In genomic region chr1:42850663-42851397, GRCm38 (mm10) we compare ENCODE assay signal across 8 mouse cellular contexts. TPM values are rescaled to one million over a fixed set of nuclear protein-coding genes. Genes with fewer than 3 reads are reported as not detected.
DNase-seq lines count a peak whose midpoint lies in the region; ATAC-seq and TF ChIP-seq lines count a peak whose summit lies in the region.

TSS of gene Mrps9 (plus strand) at chr1:42851233.

- no peak for TF ChIP-seq RAD21 in MEL (IDR thresholded peaks at IDR 0.05; ENCODE audit: low read depth, low read length)

- TF ChIP-seq POLR2A in MEL (IDR thresholded peaks at IDR 0.05; ENCODE audit: control insufficient read depth in 1 of 2, insufficient read depth in 1 of 2, low read depth in 1 of 2, low read length in 2 of 2, poor library complexity in 1 of 2): peak; percentile 80; a peak in 3 of 4 replicates
- peak; percentile 85 for TF ChIP-seq POLR2A in cerebellum, adult 2 months (IDR thresholded peaks at IDR 0.05; ENCODE audit: borderline replicate concordance, insufficient read depth, low read length)

- no peak for TF ChIP-seq EP300 in MEL (IDR thresholded peaks at IDR 0.05; ENCODE audit: low read depth in 1 of 2, low read length in 2 of 2)

- peak within 1 kb of the TSS; percentile 42 for H3K27ac ChIP-seq in MEL (ENCODE audit: control insufficient read depth, low read depth, low read length)
- peak within 1 kb of the TSS; percentile 36 for H3K27ac ChIP-seq in cerebellum, adult 2 months (ENCODE audit: insufficient read depth, low read length)
- H3K27ac ChIP-seq in forebrain, postnatal 0 days (ENCODE audit: low read depth, low read length): peak within 1 kb of the TSS; percentile 57
- peak within 1 kb of the TSS; percentile 10; the same call in 1 of the 2 replicates for H3K27ac ChIP-seq in lung, embryonic 15.5 days

- H3K27me3 ChIP-seq in MEL (ENCODE audit: control insufficient read depth in 1 of 2, insufficient read depth in 2 of 2, low read length in 2 of 2): peaks cover 0 to 2% of the 10 kb centered on the region in 2 experiments; a peak in 1 of 4 replicates
- H3K27me3 ChIP-seq in cerebellum, adult 2 months (ENCODE audit: control insufficient read depth, insufficient read depth, low read length): no peaks in the 10 kb centered on the region
- no peaks in the 10 kb centered on the region for H3K27me3 ChIP-seq in forebrain, postnatal 0 days (ENCODE audit: insufficient read depth, low read length)
- H3K27me3 ChIP-seq in lung, embryonic 15.5 days: no peaks in the 10 kb centered on the region; the same call in 1 of the 2 replicates

- TF ChIP-seq CTCF in MEL (IDR thresholded peaks at IDR 0.05 in 2 of 3, conservative IDR thresholded peaks at IDR 0.05 in 1 of 3; ENCODE audit: control insufficient read depth in 1 of 3, insufficient read depth in 1 of 3, low read depth in 2 of 3, low read length in 3 of 3, poor library complexity in 1 of 3, severe bottlenecking in 1 of 3): no peak
- TF ChIP-seq CTCF in cerebellum, adult 2 months (IDR thresholded peaks at IDR 0.05; ENCODE audit: borderline replicate concordance, insufficient read depth, low read depth, low read length): no peak
- TF ChIP-seq CTCF in forebrain, postnatal 0 days (IDR thresholded peaks at IDR 0.05; ENCODE audit: low read depth): no peak

- peak; percentile 100 for ATAC-seq in forebrain, postnatal 0 days
- ATAC-seq in lung, embryonic 15.5 days (ENCODE audit: borderline replicate concordance, extremely low read depth, low FRiP score, low TSS enrichment): peak; percentile 99

- peaks cover 0 to 20% of the 10 kb centered on the region in 2 experiments; a peak in 3 of 4 replicates for H3K36me3 ChIP-seq in MEL (ENCODE audit: control insufficient read depth in 1 of 2, insufficient read depth in 2 of 2, low read length in 2 of 2)
- H3K36me3 ChIP-seq in forebrain, postnatal 0 days (ENCODE audit: insufficient read depth): no peaks in the 10 kb centered on the region
- no peaks in the 10 kb centered on the region for H3K36me3 ChIP-seq in lung, embryonic 15.5 days

- H3K9ac ChIP-seq in MEL (ENCODE audit: control insufficient read depth, low read depth, low read length, poor library complexity, severe bottlenecking): peak within 1 kb of the TSS; percentile 91
- H3K9ac ChIP-seq in forebrain, postnatal 0 days: peak within 1 kb of the TSS; percentile 83
- peak within 1 kb of the TSS; percentile 76 for H3K9ac ChIP-seq in lung, embryonic 15.5 days

- H3K79me2 ChIP-seq in MEL (ENCODE audit: control insufficient read depth, insufficient read depth, low read length, poor library complexity): peaks cover 29% of the 10 kb centered on the region

- DNase-seq in MEL (ENCODE audit: low read depth, low spot score): peak; percentile 98
- DNase-seq in cerebellum, adult 2 months: peak; percentile 97 to 98
- peak; percentile 98 for DNase-seq in forebrain, postnatal 0 days
- DNase-seq in heart, postnatal 4 days: peak; percentile 99
- DNase-seq in layer of hippocampus, adult 8-10 months (ENCODE audit: low spot score in 2 of 2): peak; percentile 95 to 97
- DNase-seq in ovary, adult 18-20 months (ENCODE audit: low spot score): peak; percentile 95
- DNase-seq in thymus, postnatal 0 days (ENCODE audit: low spot score): peak; percentile 98

- WGBS in cerebellum, adult 2 months: 1% methylated on average over 23 of the region's 23 CpGs
- under 1% methylated on average over 23 of the region's 23 CpGs for WGBS in forebrain, postnatal 0 days
- under 1% methylated on average over 23 of the region's 23 CpGs for WGBS in lung, embryonic 15.5 days

- peak within 1 kb of the TSS; percentile 90 to 91 for H3K4me3 ChIP-seq in MEL (ENCODE audit: control insufficient read depth in 1 of 2, insufficient read depth in 1 of 2, low read depth in 2 of 2, low read length in 2 of 2)
- peak within 1 kb of the TSS; percentile 77 for H3K4me3 ChIP-seq in cerebellum, adult 2 months (replicated peaks; ENCODE audit: insufficient read depth, low read depth, low read length)
- peak within 1 kb of the TSS; percentile 87 for H3K4me3 ChIP-seq in forebrain, postnatal 0 days (ENCODE audit: low read depth, low read length)
- peak within 1 kb of the TSS; percentile 91 for H3K4me3 ChIP-seq in lung, embryonic 15.5 days

- no peaks in the 10 kb centered on the region for H3K9me3 ChIP-seq in MEL (replicated peaks; ENCODE audit: insufficient read depth, low read length)
- no peaks in the 10 kb centered on the region for H3K9me3 ChIP-seq in forebrain, postnatal 0 days (ENCODE audit: low read length)
- no peaks in the 10 kb centered on the region for H3K9me3 ChIP-seq in lung, embryonic 15.5 days

- H3K4me2 ChIP-seq in forebrain, postnatal 0 days (ENCODE audit: low read depth): peak within 1 kb of the TSS; percentile 62
- H3K4me2 ChIP-seq in lung, embryonic 15.5 days: peak within 1 kb of the TSS; percentile 68

- H3K4me1 ChIP-seq in MEL (ENCODE audit: control insufficient read depth in 1 of 2, insufficient read depth in 2 of 2, low read length in 2 of 2): peaks cover 0 to 11% of the 10 kb centered on the region in 2 experiments
- H3K4me1 ChIP-seq in cerebellum, adult 2 months (ENCODE audit: control insufficient read depth, insufficient read depth, low read length): peaks cover 3% of the 10 kb centered on the region; the same call in 1 of the 2 replicates
- H3K4me1 ChIP-seq in forebrain, postnatal 0 days (ENCODE audit: insufficient read depth): peaks cover 8% of the 10 kb centered on the region; the same call in 1 of the 2 replicates
- H3K4me1 ChIP-seq in lung, embryonic 15.5 days: peaks cover 8% of the 10 kb centered on the region; the same call in 1 of the 2 replicates

TF ChIP-seq in MEL, 35 proteins besides CTCF, POLR2A, EP300 and RAD21:
- TF ChIP-seq JUND (IDR thresholded peaks at IDR 0.05; ENCODE audit: low read depth, low read length): no peak
- TF ChIP-seq KAT2A (conservative IDR thresholded peaks at IDR 0.05; ENCODE audit: low read depth, low read length): no peak
- peak; percentile 84 for TF ChIP-seq HCFC1 (IDR thresholded peaks at IDR 0.05; ENCODE audit: low read depth, low read length)
- peak; percentile 67; the same call in 1 of the 2 replicates for TF ChIP-seq NELFE (IDR thresholded peaks at IDR 0.05; ENCODE audit: low read depth, low read length)
- peak; percentile 77 for TF ChIP-seq NRF1 (IDR thresholded peaks at IDR 0.05; ENCODE audit: insufficient read depth, low read depth, low read length, poor library complexity, severe bottlenecking)
- no peak for TF ChIP-seq POLR2AphosphoS2 (IDR thresholded peaks at IDR 0.05; ENCODE audit: low read length)
- TF ChIP-seq USF1 (IDR thresholded peaks at IDR 0.05; ENCODE audit: low read depth, low read length): no peak
- peak; percentile 69; the same call in 1 of the 2 replicates for TF ChIP-seq MYC (IDR thresholded peaks at IDR 0.05; ENCODE audit: low read depth, low read length)
- no peak for TF ChIP-seq ZMIZ1 (IDR thresholded peaks at IDR 0.05; ENCODE audit: low read depth, low read length)
- TF ChIP-seq TBP (IDR thresholded peaks at IDR 0.05; ENCODE audit: low read depth, low read length): peak; percentile 58; the same call in 1 of the 2 replicates
- TF ChIP-seq ELF1 (IDR thresholded peaks at IDR 0.05; ENCODE audit: low read depth, low read length): peak; percentile 93
- peak; percentile 96 for TF ChIP-seq MXI1 (IDR thresholded peaks at IDR 0.05; ENCODE audit: low read depth, low read length)
- TF ChIP-seq SIN3A (IDR thresholded peaks at IDR 0.05; ENCODE audit: low read length): peak; percentile 84; the same call in 1 of the 2 replicates
- peak; percentile 87 for TF ChIP-seq MAX (IDR thresholded peaks at IDR 0.05; ENCODE audit: low read length)

RNA-seq across cellular contexts. Expression of gene Mrps9, which starts in this region (rescaled TPM):
- total RNA-seq in MEL (2012; rRNA removed): 67.4 and 73.6 TPM in 2 replicates
- polyA plus RNA-seq in MEL (2012; ENCODE audit: insufficient read depth in 1 of 2, insufficient read length in 2 of 2, low read depth in 1 of 2, low replicate concordance in 2 of 2, missing spikeins in 1 of 2): 10 to 100 TPM in 1 of 2 experiments, not detected in 1; 68.4 TPM
- polyA plus RNA-seq in cerebellum, adult 2 months (2012; rRNA removed): 57.7 and 58.8 TPM in 2 replicates
- 30.6 and 39.7 TPM in 2 replicates for total RNA-seq in forebrain, postnatal 0 days (2014; rRNA removed)
- polyA plus RNA-seq in forebrain, postnatal 0 days (2015; fragmentation: Nextera tagmentation; extraction: Ambion mirVana): 33.1 and 35.3 TPM in 2 replicates
- total RNA-seq in heart, postnatal 4 days (2021): 10 to 100 TPM; 90.6 to 95.1 TPM
- 10 to 100 TPM; 40.0 to 49.9 (median 46.9) TPM for total RNA-seq in layer of hippocampus, adult 8-10 months (2022)
- polyA plus RNA-seq in lung, embryonic 15.5 days (2015; fragmentation: Nextera tagmentation; extraction: Ambion mirVana): 46.6 and 47.2 TPM in 2 replicates
- polyA plus RNA-seq in thymus, postnatal 0 days (2015; fragmentation: Nextera tagmentation; extraction: Ambion mirVana): 61.4 and 67.9 TPM in 2 replicates

Comparison
In these comparisons a context has a peak if more than half of its experiments do, and no peak if none do; other contexts are left out.
1. Peak in every context shown above with its lines: DNase-seq, ATAC-seq, H3K4me3 ChIP-seq and H3K27ac ChIP-seq.